Mouse (Mus musculus) brain, adult 10 weeks (tissue): ENCODE measurements around the gene Plekhh2. TPM values are rescaled to one million over a fixed set of nuclear protein-coding genes. Genes with fewer than 3 reads are reported as not detected.

Source experiments
- polyA plus RNA-seq: library from polyadenylated mRNA; stranded (reverse); fragments of 350-450 nt; fragmentation: Illumina TruSeq; extraction: RNeasy Lipid Tissue Mini Kit (QIAGEN cat#74804); gene quantifications from one replicate; pipeline ENCODE4 v1.2.3, GENCODE M21; 2015; ENCODE audit warnings: low read depth, low replicate concordance

Plekhh2 gene
- polyA plus RNA-seq: 3.5 TPM

DNA sequence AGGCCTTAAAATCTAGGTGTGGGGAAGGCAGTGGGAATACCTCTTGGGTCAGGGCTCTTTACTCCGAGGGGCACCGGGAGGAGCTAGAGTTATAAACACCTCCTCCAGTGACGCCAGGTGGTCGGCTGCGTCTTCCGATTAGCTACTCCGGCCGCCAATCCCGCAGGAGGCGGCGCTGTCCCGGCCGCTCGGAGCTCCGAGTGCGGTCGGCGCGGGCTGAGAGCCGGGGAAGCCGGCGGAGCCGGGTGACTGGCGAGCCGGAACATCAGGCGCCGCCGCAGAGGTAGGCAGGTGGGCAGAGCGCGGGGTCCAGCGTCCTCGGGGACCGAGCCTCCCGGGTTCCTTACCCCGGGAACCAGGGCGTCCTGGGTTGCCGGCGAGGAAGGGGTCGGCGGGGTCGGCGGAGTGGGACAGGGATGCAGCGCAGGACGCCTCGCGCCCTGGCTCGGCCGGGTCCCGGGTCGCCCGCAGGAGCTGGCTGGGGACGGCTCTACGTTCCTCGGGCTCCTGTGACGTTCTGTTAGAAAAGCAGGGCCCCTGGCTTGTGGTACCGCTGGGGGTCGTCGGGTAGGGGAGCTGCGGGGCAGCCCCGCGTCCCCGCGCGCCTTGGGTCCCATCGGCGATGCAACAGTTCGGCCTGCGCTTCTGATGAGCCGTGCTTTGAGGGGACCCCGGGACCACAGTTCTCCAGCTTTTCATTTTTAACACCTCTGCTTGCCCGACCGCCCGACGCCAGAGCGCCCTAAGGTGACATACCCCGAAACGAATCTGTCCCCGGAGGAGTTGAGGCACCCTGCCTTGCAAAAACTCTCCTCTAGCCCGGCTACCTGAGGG, at the start of gene Plekhh2:
TSS of gene Plekhh2 (plus strand) at position 214 of the 834 bp plus-strand sequence.

DNA sequence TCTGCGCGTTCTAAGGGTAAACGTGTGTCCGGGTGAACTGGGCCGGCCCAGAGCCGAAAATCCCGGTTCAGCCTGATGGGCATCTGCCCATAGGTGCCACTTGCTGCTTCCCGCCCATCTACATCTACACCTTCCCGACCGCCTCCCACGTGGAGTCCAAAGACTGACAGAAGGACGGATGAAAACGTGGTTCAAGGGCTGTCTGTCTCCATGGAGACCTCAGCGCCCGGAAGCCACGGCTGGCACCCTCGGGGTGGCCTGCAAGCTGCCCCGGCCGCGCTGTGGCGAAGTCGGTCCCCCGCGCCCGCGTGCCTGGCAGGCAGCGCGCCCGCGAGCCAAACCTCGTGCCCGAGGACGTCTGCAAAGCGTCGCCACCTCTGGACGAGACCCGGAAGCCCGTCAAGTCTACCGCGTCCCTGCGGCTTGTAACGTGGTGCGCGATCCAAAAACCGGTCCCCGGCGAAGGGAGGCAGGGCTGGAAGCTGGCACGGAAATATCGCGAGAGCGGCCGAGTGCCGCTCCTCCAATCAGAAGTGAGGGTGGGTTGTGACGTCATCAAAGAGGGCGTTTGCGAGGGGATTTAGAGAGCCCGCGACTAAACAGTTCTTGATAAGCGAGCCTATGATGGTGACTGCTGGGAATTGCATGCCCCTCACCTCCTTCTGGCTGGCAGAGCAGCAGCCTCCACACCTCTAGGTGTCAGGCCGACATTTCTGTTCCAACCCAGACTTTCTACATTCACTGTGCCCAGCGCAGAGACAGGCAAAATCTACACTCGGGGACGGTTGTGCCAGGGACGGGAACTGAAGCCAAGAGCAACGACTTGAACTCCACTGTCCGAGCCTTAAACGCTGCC, 45.7 kb upstream of the Plekhh2 start, which contains the start of gene Thada:
TSS of gene Thada (minus strand) at position 453 of the 856 bp plus-strand sequence.

DNA sequence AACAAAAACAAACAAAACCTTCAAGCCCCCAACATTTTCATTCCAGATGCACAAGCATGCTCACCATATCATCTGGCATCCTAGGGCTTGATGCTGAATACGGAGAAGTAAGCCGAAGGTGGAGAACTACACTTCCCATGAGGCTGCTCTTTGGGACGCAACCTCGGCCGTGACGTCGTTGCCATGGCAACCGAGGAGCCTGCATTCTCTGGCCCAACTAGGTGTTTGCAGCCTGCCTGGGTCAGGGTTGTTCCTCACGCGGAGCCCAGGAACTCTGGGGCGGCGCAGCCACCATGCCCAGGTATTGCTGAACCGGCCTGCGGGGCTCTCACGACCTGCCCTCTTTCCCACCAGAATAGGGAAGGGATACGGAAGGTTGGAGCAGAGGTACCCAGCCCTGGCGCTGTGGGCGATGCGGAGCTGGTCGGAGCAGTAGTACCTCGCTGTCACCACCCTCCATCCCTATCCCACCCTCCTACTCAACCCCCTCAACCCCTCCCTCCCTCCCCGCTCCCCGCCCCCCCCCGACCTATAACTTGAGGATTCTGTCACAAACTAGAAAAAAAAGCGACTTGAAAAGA, 114.7 kb downstream of the Plekhh2 start, which contains the start of gene Dync2li1:
TSS of gene Dync2li1 (plus strand) at position 221 of the 581 bp plus-strand sequence.

Other genes with a start within 250 kb of the Plekhh2 start
- gene Thada, start 45.7 kb upstream of the Plekhh2 start, polyA plus RNA-seq: 5.0 TPM
- 38.6 TPM for gene Dync2li1, start 114.6 kb downstream of the Plekhh2 start, polyA plus RNA-seq
- not detected for gene Abcg8, start 164.4 kb downstream of the Plekhh2 start, polyA plus RNA-seq
- gene Abcg5, start 171.1 kb downstream of the Plekhh2 start, polyA plus RNA-seq: 0.18 TPM